Mouse (Mus musculus): Measurements from ENCODE around the gene Prlh. TPM values are rescaled to one million over a fixed set of nuclear protein-coding genes. Genes with fewer than 3 reads are reported as not detected.

Prlh gene
- total RNA-seq, 2 experiments from 2014 or later: not detected

DNA sequence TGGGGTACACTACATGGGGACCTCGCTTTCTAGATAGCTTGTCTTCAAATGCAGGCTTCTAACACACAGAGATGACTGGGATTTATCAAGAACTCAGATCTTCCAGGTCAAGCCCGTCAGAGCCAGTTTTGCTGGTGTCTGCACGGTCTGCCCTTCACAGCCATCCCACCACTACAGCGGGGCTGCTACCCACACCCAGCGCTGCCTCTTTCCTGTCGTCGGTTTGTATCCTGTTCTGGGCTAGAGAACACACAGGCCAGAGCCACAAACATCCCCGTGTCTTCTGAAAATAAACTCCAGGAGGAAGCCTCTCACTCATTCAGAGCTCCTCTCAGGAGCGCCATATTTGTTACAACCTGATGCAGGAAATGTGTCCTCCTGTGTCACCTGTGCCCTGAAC lies 3.6 kb upstream of the Prlh start:
- intact Hi-C loops (cut with DNase I): no loop called here
- no peak for DNase-seq

- intact Hi-C loops (cut with DNase I): loop anchor here (10.0 kb wide), 1 partner anchor 887 kb away; no protein-coding TSS in a partner anchor
- peak in 1 of 2 experiments; percentile 32 for DNase-seq
Observed at GRCm38 (mm10) chr1:90951670-90952069, 1.2 kb upstream of the Prlh start.

DNA sequence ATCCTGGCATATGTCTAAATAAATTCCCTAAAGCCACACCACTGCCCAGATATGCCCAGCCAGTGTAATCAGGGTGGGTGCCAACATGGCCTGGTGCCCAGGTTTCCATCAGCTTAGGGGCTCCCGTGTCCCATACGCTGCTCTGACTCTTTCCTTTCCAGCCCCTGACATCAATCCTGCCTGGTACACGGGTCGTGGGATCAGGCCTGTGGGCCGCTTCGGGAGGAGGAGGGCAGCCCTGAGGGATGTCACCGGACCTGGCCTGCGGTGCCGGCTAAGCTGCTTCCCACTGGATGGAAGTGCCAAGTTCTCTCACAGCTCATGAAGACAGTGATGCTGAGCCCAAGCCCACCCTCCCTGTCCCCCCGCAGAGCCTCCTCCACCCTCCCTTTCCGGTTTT lies 780 bp downstream of the Prlh start:
- intact Hi-C loops (cut with DNase I): loop anchor here (10.0 kb wide), 1 partner anchor 889 kb away; no protein-coding TSS in a partner anchor
- no peak for DNase-seq

- peak; percentile 47 to 76 for DNase-seq
- intact Hi-C loops (cut with DNase I): loop anchor here (1.0 to 10.0 kb wide), 3 partner anchors 28 to 892 kb away; no protein-coding TSS in a partner anchor
Observed at GRCm38 (mm10) chr1:90956245-90957096, 3.6 kb downstream of the Prlh start.

- no peak for DNase-seq
- intact Hi-C loops (cut with DNase I): no loop called here
Observed at GRCm38 (mm10) chr1:90962526-90962925, 9.6 kb downstream of the Prlh start.

GRCm38 (mm10) chr1:90962994-90963393 lies 10.1 kb downstream of the Prlh start:
- intact Hi-C loops (cut with DNase I): no loop called here
- no peak for DNase-seq

DNA sequence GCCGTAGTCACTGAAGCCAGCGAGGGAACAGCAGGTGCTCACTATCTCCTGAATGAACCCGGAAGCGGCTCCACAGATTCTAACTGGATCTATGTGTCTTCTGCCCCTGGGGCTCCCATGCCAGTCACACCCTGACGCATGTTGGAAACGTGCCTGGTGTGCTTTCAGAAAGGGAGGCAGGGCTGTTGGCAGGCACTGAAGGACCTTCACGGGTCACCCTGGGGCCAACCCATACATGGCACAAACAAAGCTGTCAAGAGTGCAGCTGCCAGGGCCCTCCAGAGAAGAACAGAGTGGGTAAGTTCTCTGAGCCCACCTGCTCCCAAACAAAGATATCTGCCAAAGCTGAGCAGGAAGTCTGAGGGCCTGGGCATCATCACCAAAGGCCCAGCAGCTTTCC lies 14.7 kb downstream of the Prlh start:
- peak; percentile 65 to 78 for DNase-seq
- intact Hi-C loops (cut with DNase I): no loop called here

DNA sequence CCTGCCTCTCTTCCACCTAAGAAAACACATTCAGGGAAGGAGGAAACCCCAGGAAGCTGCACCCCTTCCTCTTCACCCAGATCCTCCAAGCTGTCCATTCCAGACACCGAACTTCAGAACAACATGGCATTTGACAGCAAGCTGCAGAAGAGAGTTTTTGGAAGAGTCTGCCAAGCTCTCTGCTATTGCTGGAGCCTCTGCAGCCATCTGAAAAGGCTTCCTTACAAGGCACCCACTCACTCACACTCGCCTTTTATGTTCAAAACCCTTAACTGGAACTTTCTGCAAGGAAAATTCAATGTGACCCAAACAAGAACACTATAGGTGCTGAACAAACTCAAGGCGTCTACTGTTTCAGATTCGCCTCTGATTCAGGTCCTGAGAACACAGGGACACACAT lies 15.7 kb downstream of the Prlh start:
- intact Hi-C loops (cut with DNase I): no loop called here
- DNase-seq: no peak

GRCm38 (mm10) chr1:90969347-90969784 lies 16.5 kb downstream of the Prlh start, which contains the start of gene Rab17:
Rab17 (minus strand) TSS chr1:90969661.
- intact Hi-C loops (cut with DNase I): no loop called here
- no peak for DNase-seq

- intact Hi-C loops (cut with DNase I): loop anchor here (5.0 kb wide), 3 partner anchors 47 to 207 kb away; partner anchors contain the start of gene Ramp1
- DNase-seq: no peak
Observed at GRCm38 (mm10) chr1:90969881-90970390, 17.0 kb downstream of the Prlh start.

DNA sequence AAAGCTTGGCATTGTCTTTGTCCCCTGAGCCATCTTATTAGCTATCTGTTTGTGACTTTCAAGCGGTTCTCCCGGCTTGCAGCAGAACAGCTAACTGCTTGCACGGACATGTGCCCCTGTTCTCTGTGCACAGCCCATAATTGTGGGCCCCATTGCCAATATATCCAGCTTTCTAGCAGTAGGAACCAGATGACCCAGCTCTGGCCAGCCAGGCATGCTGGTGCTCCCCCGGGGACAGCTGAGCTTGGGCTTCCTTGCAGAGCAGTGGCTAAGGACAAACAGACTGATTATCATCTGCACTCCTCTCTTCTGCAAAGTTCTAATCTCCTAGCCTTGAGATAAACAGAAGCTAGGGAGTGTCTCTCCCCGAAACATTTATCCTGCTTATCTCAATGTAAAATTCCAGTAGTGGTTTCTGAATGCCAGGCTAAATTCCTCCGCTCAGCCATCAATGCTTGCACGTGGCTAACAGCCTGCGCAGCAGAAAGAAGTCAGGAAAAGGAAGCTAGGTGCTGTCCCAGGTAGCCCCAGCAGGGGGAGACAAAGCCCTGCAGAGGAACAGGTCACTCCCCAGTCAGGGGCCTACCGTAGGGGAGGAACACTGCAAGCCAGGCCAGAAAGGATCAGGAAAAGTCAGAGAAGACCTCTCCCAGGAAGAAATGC lies 20.1 kb downstream of the Prlh start:
- intact Hi-C loops (cut with DNase I): loop anchor here (1.0 to 5.0 kb wide), 5 partner anchors 44 to 266 kb away; partner anchors contain the start of gene Ramp1
- DNase-seq: peak; percentile 94 to 98

DNA sequence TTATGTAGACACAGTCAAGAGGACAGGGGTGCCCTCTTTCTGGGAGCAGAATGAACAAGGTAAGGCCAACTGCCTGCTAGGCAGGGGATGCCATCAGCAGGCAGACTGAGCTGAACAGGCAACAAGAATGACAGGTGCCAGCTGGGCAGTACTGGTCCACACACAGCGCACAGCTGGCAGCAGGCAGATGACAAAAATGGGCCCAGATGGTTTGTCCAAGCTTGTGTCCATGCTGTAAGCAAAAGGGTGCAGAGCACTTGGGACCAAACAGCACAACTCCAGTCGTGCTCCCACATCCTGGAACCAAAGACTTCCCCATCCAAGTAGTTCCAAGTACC lies 20.6 kb downstream of the Prlh start:
- no peak for DNase-seq
- intact Hi-C loops (cut with DNase I): loop anchor here (1.0 to 5.0 kb wide), 5 partner anchors 44 to 265 kb away; partner anchors contain the start of gene Ramp1

DNA sequence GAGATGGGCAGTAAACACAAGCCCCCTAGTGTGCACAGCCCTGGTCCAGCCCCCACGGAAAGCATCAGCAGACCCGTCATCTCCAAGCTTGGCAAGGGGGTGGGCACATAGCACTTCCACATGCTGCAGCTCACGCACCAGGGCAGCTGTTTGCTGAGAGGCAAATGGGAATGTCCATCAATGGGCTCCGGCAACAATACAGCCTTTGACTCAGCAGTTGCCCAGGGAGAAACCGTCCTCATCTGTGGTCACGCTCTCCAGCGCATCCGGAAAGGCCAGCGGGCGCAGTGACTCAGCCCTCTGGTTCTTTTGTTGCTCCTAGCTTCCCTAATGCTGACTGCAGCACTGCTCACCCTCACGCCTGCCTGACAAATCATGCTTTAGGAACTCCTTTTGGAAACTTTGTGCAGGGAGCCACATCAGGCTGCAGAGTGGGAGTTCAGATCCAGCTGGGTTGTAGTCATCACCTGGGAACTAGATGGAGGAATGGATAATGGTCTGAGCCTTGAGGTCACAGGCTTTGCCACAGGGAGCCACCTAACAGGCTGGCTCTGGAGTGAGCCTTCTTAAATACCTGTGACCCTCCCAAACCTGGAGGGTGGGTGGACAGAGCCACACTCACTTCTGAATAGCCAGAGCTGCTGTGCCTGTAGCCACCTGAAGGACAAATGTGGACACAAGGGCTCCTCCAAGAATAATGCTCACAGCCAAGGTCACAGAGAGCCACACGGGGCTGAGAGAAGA lies 22.2 kb downstream of the Prlh start:
- intact Hi-C loops (cut with DNase I): loop anchor here (5.0 kb wide), 3 partner anchors 42 to 202 kb away; partner anchors contain the start of gene Ramp1
- DNase-seq: peak; percentile 50 to 53

- intact Hi-C loops (cut with DNase I): no loop called here
Observed at GRCm38 (mm10) chr1:90975960-90976359, 23.1 kb downstream of the Prlh start.

DNA sequence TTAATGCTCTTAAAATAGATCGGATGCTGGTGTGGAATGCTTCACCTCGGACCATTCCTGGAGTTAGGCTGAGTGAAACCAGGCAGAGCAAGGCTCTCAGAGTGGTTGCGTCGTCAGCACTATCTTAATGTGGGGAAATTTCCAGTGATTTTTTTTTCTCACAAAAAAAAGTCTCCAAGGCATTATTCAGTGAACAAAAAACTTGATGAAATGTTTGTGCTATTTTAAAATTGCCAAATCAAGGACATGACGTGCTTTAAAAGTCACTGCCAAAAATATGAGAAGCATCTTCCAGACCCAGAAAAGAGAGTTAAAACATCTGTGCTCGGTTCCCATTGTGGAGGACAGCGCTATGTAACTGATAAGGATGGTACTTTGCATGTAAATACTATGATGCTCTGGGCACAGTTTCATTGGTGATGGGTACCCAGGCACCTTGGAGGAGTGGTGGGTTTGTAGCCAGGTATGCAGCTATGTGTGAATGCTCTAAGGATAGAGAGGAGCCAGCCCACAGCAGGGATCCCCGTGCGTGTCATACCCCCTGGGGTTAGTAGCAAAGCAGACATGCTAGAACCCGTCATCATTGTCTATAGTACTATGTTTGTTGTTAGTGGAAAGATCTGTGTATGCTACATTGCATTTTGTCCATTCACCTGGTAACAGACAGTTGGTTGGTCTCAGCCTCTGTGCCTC lies 27.9 kb downstream of the Prlh start:
- intact Hi-C loops (cut with DNase I): no loop called here
- DNase-seq: no peak

More at GRCm38 (mm10) chr1:90975960-90976359, 23.1 kb downstream of the Prlh start:
- no peak for DNase-seq

DNA sequence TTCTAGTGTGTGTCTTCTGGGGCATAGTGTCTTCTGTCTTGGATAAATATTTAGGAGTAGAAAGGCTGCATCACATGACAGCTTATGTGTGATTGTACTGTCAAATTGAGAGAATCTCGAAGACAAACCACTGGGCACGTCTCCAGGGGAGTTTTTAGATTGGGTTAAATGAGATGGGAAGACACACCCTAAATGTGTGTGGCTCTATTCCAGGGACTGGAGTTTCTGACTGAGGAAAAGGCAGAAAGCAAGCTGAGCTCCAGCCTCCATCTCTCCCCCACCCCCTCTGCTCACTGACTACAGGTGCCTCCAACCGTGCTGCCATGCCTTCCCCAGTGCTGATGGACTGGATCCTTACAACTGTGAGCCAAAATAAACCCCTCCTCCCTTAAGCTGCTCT lies 28.4 kb downstream of the Prlh start:
- DNase-seq: no peak
- intact Hi-C loops (cut with DNase I): no loop called here

- intact Hi-C loops (cut with DNase I): no loop called here
- no peak for DNase-seq
Observed at GRCm38 (mm10) chr1:90995916-90996315, 43.0 kb downstream of the Prlh start.

DNA sequence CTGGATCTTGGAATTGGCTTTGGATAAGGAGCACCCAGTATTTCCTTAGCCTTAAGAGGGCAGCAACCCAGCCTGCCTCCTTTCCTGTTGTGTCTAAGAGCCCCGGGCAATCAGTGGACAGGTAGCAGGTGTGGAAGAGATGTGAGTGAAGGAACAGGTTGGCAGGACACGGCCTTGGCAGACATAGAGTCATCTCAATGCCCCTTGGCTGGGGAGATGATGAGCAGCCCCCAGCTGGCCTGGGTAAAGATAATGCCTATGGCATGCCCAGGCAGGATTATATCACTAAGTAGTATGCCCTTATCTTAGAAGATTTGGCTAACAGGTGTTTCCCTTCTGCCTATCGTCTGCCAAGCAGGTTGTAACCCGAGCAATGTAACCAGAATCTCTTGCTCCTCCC lies 44.2 kb downstream of the Prlh start:
- DNase-seq: no peak
- intact Hi-C loops (cut with DNase I): no loop called here

DNA sequence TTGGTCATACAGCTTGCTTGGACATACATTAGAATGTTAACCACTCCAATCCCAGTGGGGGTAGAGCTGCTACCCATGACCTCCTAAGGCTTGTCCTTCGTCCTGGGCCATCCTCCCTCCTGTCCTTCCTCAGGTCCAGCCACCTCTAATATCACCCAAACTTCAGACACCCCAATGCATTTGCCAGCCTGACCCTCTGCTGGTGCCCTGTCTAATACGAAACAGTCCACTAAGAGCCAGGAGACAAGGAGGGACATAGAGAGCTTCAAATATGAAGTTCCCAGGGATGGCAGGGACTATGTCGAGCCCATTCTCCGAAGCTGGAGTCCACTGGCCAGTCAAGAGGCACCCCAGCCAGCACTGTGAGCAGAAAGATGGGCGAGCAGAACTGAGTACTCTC lies 44.7 kb downstream of the Prlh start:
- intact Hi-C loops (cut with DNase I): no loop called here
- no peak for DNase-seq
